Mouse (Mus musculus): Measurements from ENCODE around the gene Gm49325. TPM values are rescaled to one million over a fixed set of nuclear protein-coding genes. Genes with fewer than 3 reads are reported as not detected.

The Gm49325 gene
- polyA plus RNA-seq, 1 experiment from 2014 or later = 13.1 TPM

DNA sequence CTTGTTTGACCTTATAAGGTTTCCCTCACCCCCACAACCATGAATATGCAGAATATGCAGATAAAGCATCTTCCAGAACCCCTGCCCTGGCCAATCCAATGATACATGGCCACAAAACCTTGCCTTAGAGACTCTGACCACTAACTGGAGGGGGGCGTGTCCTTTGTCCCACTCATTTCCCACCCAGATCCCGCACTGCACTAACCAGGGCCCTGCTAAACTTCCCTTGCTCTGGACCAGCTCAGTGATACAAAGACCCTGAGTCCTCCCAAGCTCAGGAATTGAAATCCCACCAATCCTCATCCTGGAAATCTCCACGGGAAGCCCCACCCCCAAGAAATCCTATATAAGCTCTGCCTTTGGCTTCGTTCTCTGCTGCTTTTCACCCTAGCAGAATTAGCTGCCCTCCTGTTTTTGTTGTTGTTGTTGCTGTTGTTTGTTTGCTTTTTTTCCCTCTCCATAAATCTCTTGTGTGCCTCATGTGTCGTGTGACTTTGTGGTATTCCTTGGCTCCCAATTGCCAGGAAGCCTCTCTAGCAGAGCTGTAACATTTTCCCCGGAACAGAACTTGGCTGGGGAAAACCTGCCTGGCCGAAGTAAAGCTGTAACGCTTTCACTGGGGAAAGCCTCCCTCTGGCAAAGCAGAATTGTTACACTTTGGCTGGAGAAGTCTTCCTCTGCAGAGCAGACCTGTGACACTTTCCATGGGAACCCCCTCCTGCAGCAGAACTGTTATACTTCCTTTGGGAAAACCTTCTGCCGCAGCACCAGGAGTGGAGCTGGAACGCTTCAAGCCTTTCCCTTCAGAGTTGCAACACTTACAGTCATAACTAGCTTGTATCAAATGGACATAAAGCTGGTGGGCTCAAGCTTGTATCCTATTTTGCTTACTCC, 25.7 kb upstream of the Gm49325 start:
- no peak for DNase-seq (ENCODE audit: low spot score)
- peaks cover 21% of the 10 kb centered on the region; the same call in 1 of the 2 replicates for H3K4me1 ChIP-seq (replicated peaks; ENCODE audit: insufficient read depth, low read length)
- 61% methylated on average over 10 of the region's 10 CpGs for WGBS
- TF ChIP-seq CTCF (IDR thresholded peaks at IDR 0.05; ENCODE audit: low read depth) = no peak
- H3K9me3 ChIP-seq (replicated peaks; ENCODE audit: low read length) = no peaks in the 10 kb centered on the region
- H3K27ac ChIP-seq = no peak overlapping the region
- no peak overlapping the region for H3K4me3 ChIP-seq (replicated peaks; ENCODE audit: low read depth, low read length)
- H3K36me3 ChIP-seq (ENCODE audit: insufficient read depth, low read length) = no peaks in the 10 kb centered on the region
- H3K9ac ChIP-seq (ENCODE audit: low read depth, low read length) = no peak overlapping the region
- H3K27me3 ChIP-seq (ENCODE audit: insufficient read depth, low read length) = no peaks in the 10 kb centered on the region
- ATAC-seq (replicated peaks; ENCODE audit: low FRiP score, low read depth) = no peak
- no peak overlapping the region for H3K4me2 ChIP-seq (ENCODE audit: low read length)

DNA sequence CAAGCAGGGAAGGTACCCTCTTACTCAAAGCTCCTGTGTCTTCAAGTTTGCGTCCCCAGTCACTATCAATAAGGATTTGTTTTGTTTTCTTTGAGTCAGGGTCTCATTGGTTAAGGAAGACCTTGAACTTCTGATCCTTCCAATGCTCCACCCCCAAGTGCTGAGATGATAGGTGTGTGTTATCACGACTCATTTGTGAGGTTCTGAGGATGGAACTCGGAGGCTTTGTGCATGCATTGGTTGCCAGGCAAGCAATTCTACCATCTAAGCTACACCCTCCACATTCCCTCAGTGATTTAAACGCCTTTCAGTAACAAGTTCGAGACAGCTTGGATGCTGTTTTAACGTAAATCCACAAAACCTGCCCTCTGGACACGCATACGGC, 25.0 kb upstream of the Gm49325 start:
- H3K9me3 ChIP-seq (replicated peaks; ENCODE audit: low read length) = no peaks in the 10 kb centered on the region
- 0 out of 2 replicates have a peak, but pooled peaks cover 4% of the 10 kb centered on the region for H3K36me3 ChIP-seq (ENCODE audit: insufficient read depth, low read length)
- no peak for TF ChIP-seq CTCF (IDR thresholded peaks at IDR 0.05; ENCODE audit: low read depth)
- ATAC-seq (replicated peaks; ENCODE audit: low FRiP score, low read depth) (no peak), DNase-seq (ENCODE audit: low spot score) (no peak)
- no peaks in the 10 kb centered on the region for H3K27me3 ChIP-seq (ENCODE audit: insufficient read depth, low read length)
- H3K4me2 ChIP-seq (ENCODE audit: low read length) = peak overlapping the region; percentile 85
- peak overlapping the region; percentile 38; the same call in 1 of the 2 replicates for H3K27ac ChIP-seq
- H3K4me3 ChIP-seq (replicated peaks; ENCODE audit: low read depth, low read length) = peak overlapping the region; percentile 75
- WGBS = 8% methylated on average over 8 of the region's 8 CpGs
- peaks cover 21% of the 10 kb centered on the region; the same call in 1 of the 2 replicates for H3K4me1 ChIP-seq (replicated peaks; ENCODE audit: insufficient read depth, low read length)
- peak overlapping the region; percentile 41; the same call in 1 of the 2 replicates for H3K9ac ChIP-seq (ENCODE audit: low read depth, low read length)

DNA sequence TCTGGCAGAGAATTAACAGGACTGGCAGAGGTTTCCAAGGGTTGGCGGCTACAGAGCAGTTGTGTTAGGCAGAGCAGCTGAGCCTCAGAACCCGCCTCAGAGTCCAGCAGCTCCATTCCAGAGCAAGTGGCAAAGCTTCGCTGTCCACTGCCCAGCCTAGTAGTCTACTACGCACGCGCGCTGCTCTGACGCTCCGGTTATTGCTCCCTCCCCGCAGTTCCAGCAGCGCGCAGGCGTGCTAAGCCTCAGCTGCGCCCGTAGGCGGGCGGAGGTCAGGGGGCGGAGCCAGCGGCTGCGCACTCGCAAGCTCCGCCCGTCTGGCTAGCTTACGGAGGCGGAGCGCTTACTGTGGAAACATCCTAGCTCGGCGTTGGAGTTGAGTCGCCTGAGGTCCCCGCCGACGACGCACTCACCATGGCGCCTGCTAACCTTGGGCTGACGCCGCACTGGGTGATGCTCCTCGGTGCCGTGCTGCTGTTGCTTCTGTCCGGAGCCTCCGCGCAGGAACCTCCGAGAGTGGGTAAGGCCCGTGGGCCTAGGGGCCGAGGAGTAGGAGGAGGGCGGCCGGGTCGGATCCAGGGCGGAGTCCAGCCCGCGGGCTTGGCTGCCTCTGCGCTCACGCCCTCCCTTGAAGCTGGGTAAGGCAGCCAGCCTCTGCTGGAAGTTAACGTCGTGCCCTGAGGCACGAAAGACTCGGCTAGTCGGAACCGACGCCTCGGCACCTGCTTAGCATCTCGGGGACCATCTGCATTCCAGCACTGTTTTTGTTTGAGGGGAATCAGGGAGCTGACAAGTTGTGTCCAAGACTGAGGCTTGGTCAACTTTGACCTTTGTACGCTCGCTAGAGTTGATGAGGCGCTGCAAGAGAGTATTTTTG, 24.4 kb upstream of the Gm49325 start, which contains the start of gene Pttg1ip:
Gene Pttg1ip (plus strand): TSS at position 313 of the 877 bp plus-strand sequence.
- TF ChIP-seq CTCF (IDR thresholded peaks at IDR 0.05; ENCODE audit: low read depth) = no peak
- DNase-seq (ENCODE audit: low spot score) (peak; percentile 100), ATAC-seq (replicated peaks; ENCODE audit: low FRiP score, low read depth) (peak; percentile 91)
- no peaks in the 10 kb centered on the region for H3K27me3 ChIP-seq (ENCODE audit: insufficient read depth, low read length)
- H3K4me1 ChIP-seq (replicated peaks; ENCODE audit: insufficient read depth, low read length) = peaks cover 21% of the 10 kb centered on the region; the same call in 1 of the 2 replicates
- no peaks in the 10 kb centered on the region for H3K9me3 ChIP-seq (replicated peaks; ENCODE audit: low read length)
- peak within 1 kb of the TSS; percentile 85 for H3K9ac ChIP-seq (ENCODE audit: low read depth, low read length)
- H3K4me3 ChIP-seq (replicated peaks; ENCODE audit: low read depth, low read length) = peak within 1 kb of the TSS; percentile 75
- peak within 1 kb of the TSS; percentile 85 for H3K4me2 ChIP-seq (ENCODE audit: low read length)
- peak within 1 kb of the TSS; percentile 97 for H3K27ac ChIP-seq
- 0 out of 2 replicates have a peak, but pooled peaks cover 4% of the 10 kb centered on the region for H3K36me3 ChIP-seq (ENCODE audit: insufficient read depth, low read length)
- under 1% methylated on average over 64 of the region's 64 CpGs for WGBS

DNA sequence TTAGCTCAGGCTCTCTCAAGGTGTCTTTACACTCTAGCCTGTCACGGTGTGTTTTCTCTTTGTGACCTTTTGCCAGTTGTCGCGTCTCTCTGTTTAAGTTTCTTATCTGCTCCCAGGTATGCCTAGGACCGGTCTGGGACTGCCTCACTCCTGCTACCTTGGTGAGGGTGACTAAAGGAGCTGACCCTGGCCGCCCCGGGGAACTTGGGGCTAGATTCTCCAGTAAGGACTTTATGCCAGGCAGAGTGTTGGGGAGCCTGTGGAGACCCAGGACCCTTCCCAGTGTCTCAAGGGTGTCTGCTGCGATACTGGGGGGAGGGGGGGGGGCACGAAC, 23.7 kb upstream of the Gm49325 start:
- Histone ChIP-seq H3K4me1 (replicated peaks; ENCODE audit: insufficient read depth, low read length) (peaks cover 21% of the 10 kb centered on the region; the same call in 1 of the 2 replicates), H3K9ac (ENCODE audit: low read depth, low read length) (peak overlapping the region; percentile 85), H3K27ac (peak overlapping the region; percentile 97), H3K27me3 (ENCODE audit: insufficient read depth, low read length) (no peaks in the 10 kb centered on the region), H3K4me3 (replicated peaks; ENCODE audit: low read depth, low read length) (peak overlapping the region; percentile 75), H3K9me3 (replicated peaks; ENCODE audit: low read length) (no peaks in the 10 kb centered on the region), H3K36me3 (ENCODE audit: insufficient read depth, low read length) (0 out of 2 replicates have a peak, but pooled peaks cover 4% of the 10 kb centered on the region), H3K4me2 (ENCODE audit: low read length) (peak overlapping the region; percentile 85)
- no peak for TF ChIP-seq CTCF (IDR thresholded peaks at IDR 0.05; ENCODE audit: low read depth)
- 3% methylated on average over 8 of the region's 8 CpGs for WGBS
- DNase-seq (ENCODE audit: low spot score) = no peak
- no peak for ATAC-seq (replicated peaks; ENCODE audit: low FRiP score, low read depth)

DNA sequence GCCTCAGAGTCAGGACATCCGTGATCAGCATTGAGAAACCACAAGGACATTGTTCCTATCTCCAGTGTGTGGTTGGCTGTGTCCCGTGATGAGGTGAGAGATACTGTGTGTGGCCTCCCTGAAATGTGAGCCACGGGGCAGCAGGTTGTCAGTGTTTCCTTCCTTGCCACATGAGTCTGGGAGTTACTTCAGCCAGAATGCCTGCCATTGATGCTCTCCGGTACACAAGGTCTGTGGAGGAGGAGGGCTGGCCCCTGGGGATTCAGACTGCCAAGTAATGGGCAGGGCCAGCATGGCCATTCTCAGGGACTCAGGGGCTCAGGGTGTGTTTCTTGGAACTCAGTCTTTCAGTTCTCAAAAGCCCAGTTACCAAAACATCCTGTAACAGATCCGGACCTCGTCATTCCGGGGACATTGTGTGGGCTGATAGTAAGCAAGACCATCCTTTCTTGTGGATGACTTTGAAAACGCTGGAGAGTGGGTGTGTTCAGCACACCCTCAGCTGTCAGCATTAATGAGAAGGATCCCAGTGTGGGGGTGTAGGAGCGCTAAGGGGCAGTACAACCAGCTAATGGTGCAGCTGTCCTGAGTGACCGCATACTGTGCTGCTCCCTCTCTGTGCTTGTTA, 22.1 kb upstream of the Gm49325 start:
- Histone ChIP-seq H3K9me3 (replicated peaks; ENCODE audit: low read length) (no peaks in the 10 kb centered on the region), H3K4me3 (replicated peaks; ENCODE audit: low read depth, low read length) (no peak overlapping the region), H3K36me3 (ENCODE audit: insufficient read depth, low read length) (0 out of 2 replicates have a peak, but pooled peaks cover 8% of the 10 kb centered on the region), H3K27ac (0 out of 2 replicates have a peak overlapping the region, but pooled peaks have one; percentile 31), H3K4me1 (replicated peaks; ENCODE audit: insufficient read depth, low read length) (peaks cover 21% of the 10 kb centered on the region; the same call in 1 of the 2 replicates), H3K9ac (ENCODE audit: low read depth, low read length) (0 out of 2 replicates have a peak overlapping the region, but pooled peaks have one; percentile 23), H3K27me3 (ENCODE audit: insufficient read depth, low read length) (no peaks in the 10 kb centered on the region), H3K4me2 (ENCODE audit: low read length) (peak overlapping the region; percentile 85; the same call in 1 of the 2 replicates)
- WGBS = 37% methylated on average over 10 of the region's 10 CpGs
- ATAC-seq (replicated peaks; ENCODE audit: low FRiP score, low read depth) (no peak), DNase-seq (ENCODE audit: low spot score) (peak; percentile 70)
- TF ChIP-seq CTCF (IDR thresholded peaks at IDR 0.05; ENCODE audit: low read depth) = no peak

Measured in kidney, postnatal 0 days (tissue).